Comparison of ENCODE assay signal across 8 mouse cellular contexts in genomic region chr1:167393683-167394492, GRCm38 (mm10). TPM values are rescaled to one million over a fixed set of nuclear protein-coding genes. Genes with fewer than 3 reads are reported as not detected.
DNase-seq lines count a peak whose midpoint lies in the region; ATAC-seq and TF ChIP-seq lines count a peak whose summit lies in the region.

Gene Mgst3 (minus strand): TSS chr1:167393841.

- H3K36me3 ChIP-seq in C2C12 (ENCODE audit: control insufficient read depth, insufficient read depth) (no peaks in the 10 kb centered on the region), myocyte (ENCODE audit: control insufficient read depth, insufficient read depth) (no peaks in the 10 kb centered on the region)
- peaks cover 39% of the 10 kb centered on the region for H3K36me3 ChIP-seq in erythroblast, embryonic 14.5 days (ENCODE audit: control insufficient read depth)
- no peaks in the 10 kb centered on the region for H3K36me3 ChIP-seq in heart, embryonic 11.5 days (ENCODE audit: control insufficient read depth, insufficient read depth, low read length)
- H3K36me3 ChIP-seq in kidney, embryonic 16.5 days (ENCODE audit: insufficient read depth, low read length) = no peaks in the 10 kb centered on the region
- no peaks in the 10 kb centered on the region for H3K36me3 ChIP-seq in liver, adult 2 months (ENCODE audit: control insufficient read depth, insufficient read depth, low read length)
- H3K36me3 ChIP-seq in splenic B cell, adult 2 months (ENCODE audit: control insufficient read depth, insufficient read depth, low read length, poor library complexity, severe bottlenecking) = no peaks in the 10 kb centered on the region

- H3K9ac ChIP-seq in heart, embryonic 11.5 days (ENCODE audit: low read depth, low read length) = peak within 1 kb of the TSS; percentile 91
- peak within 1 kb of the TSS; percentile 87 for H3K9ac ChIP-seq in kidney, embryonic 16.5 days (replicated peaks; ENCODE audit: low read length)
- H3K9ac ChIP-seq in liver, adult 2 months (ENCODE audit: low read depth, low read length) = peak within 1 kb of the TSS; percentile 89

- peak within 1 kb of the TSS; percentile 84 for H3K4me2 ChIP-seq in heart, embryonic 11.5 days
- H3K4me2 ChIP-seq in kidney, embryonic 16.5 days (replicated peaks; ENCODE audit: low read depth, low read length) = peak within 1 kb of the TSS; percentile 78
- H3K4me2 ChIP-seq in myocyte (ENCODE audit: low read depth) = peak within 1 kb of the TSS; percentile 86

- under 1% methylated on average over 45 of the region's 45 CpGs for WGBS in heart, embryonic 11.5 days (ENCODE audit: insufficient replicate concordance)
- under 1% methylated on average over 45 of the region's 45 CpGs for WGBS in kidney, embryonic 16.5 days
- under 1% methylated on average over 45 of the region's 45 CpGs for WGBS in liver, adult 2 months

- peaks cover 2% of the 10 kb centered on the region for H3K79me3 ChIP-seq in C2C12 (ENCODE audit: low read depth)

- peaks cover 54% of the 10 kb centered on the region for H3K4me1 ChIP-seq in erythroblast, embryonic 14.5 days (ENCODE audit: control insufficient read depth)
- no peaks in the 10 kb centered on the region for H3K4me1 ChIP-seq in heart, embryonic 11.5 days (ENCODE audit: control insufficient read depth, insufficient read depth, low read length)
- peaks cover 10% of the 10 kb centered on the region for H3K4me1 ChIP-seq in kidney, embryonic 16.5 days (ENCODE audit: insufficient read depth, low read length)
- peaks cover 11% of the 10 kb centered on the region for H3K4me1 ChIP-seq in liver, adult 2 months (ENCODE audit: control insufficient read depth, insufficient read depth, low read length)

- H3K27ac ChIP-seq in heart, embryonic 11.5 days (ENCODE audit: low read depth, low read length) = peak within 1 kb of the TSS; percentile 79
- H3K27ac ChIP-seq in kidney, embryonic 16.5 days (ENCODE audit: low read length) = peak within 1 kb of the TSS; percentile 88
- peak within 1 kb of the TSS; percentile 91 for H3K27ac ChIP-seq in liver, adult 2 months (replicated peaks; ENCODE audit: insufficient read depth, low read depth, low read length)

- peak; percentile 6 for TF ChIP-seq CTCF in C2C12 (IDR thresholded peaks at IDR 0.05; ENCODE audit: control insufficient read depth, insufficient read depth, insufficient read length)
- TF ChIP-seq CTCF in brain, embryonic 14.5 days (IDR thresholded peaks at IDR 0.05; ENCODE audit: borderline replicate concordance, extremely low read depth, insufficient read depth, insufficient read length) = peak; percentile 73
- TF ChIP-seq CTCF in liver, adult 2 months (IDR thresholded peaks at IDR 0.05; ENCODE audit: low read depth, low read length) = peak; percentile 82

- no peaks in the 10 kb centered on the region for H3K27me3 ChIP-seq in C2C12 (ENCODE audit: control insufficient read depth, insufficient read depth, insufficient read length)
- peaks cover 25% of the 10 kb centered on the region for H3K27me3 ChIP-seq in erythroblast, embryonic 14.5 days (ENCODE audit: control insufficient read depth)
- no peaks in the 10 kb centered on the region for H3K27me3 ChIP-seq in heart, embryonic 11.5 days (ENCODE audit: control insufficient read depth, insufficient read depth, low read length)
- H3K27me3 ChIP-seq in kidney, embryonic 16.5 days (ENCODE audit: insufficient read depth, low read length) = peaks cover 5% of the 10 kb centered on the region
- no peaks in the 10 kb centered on the region for H3K27me3 ChIP-seq in liver, adult 2 months (ENCODE audit: control insufficient read depth, insufficient read depth, low read length)
- peaks cover 11% of the 10 kb centered on the region for H3K27me3 ChIP-seq in myocyte (ENCODE audit: control insufficient read depth, insufficient read depth, insufficient read length)
- H3K27me3 ChIP-seq in splenic B cell, adult 2 months (ENCODE audit: control insufficient read depth, insufficient read depth, low read length, poor library complexity, severe bottlenecking) = no peaks in the 10 kb centered on the region

- H3K4me3 ChIP-seq in C2C12 (ENCODE audit: insufficient read depth, poor library complexity, severe bottlenecking) = peak within 1 kb of the TSS; percentile 44
- peak within 1 kb of the TSS; percentile 89 for H3K4me3 ChIP-seq in erythroblast, embryonic 14.5 days (replicated peaks)
- peak within 1 kb of the TSS; percentile 74 for H3K4me3 ChIP-seq in heart, embryonic 11.5 days (ENCODE audit: low read depth, low read length)
- H3K4me3 ChIP-seq in kidney, embryonic 16.5 days (ENCODE audit: low read length) = peak within 1 kb of the TSS; percentile 73
- peak within 1 kb of the TSS; percentile 98 for H3K4me3 ChIP-seq in liver, adult 2 months (ENCODE audit: insufficient read depth, low read depth, low read length)
- H3K4me3 ChIP-seq in myocyte = peak within 1 kb of the TSS; percentile 52

- peak; percentile 92 for ATAC-seq in heart, embryonic 11.5 days (replicated peaks; ENCODE audit: insufficient number of reproducible peaks, low FRiP score, low TSS enrichment)
- ATAC-seq in kidney, embryonic 16.5 days (ENCODE audit: low FRiP score, low TSS enrichment) = peak; percentile 98

- peak; percentile 63; the same call in 1 of the 2 replicates for TF ChIP-seq POLR2A in brain, embryonic 14.5 days (IDR thresholded peaks at IDR 0.05; ENCODE audit: borderline replicate concordance, extremely low read depth, insufficient read depth, insufficient read length, poor library complexity, severe bottlenecking)
- TF ChIP-seq POLR2A in liver, adult 2 months (IDR thresholded peaks at IDR 0.05; ENCODE audit: extremely low read depth, insufficient read depth, low read length) = peak; percentile 50; the same call in 1 of the 2 replicates
- TF ChIP-seq POLR2A in myocyte (IDR thresholded peaks at IDR 0.05; ENCODE audit: insufficient read length, low read depth) = peak; percentile 64

- no peaks in the 10 kb centered on the region; the same call in 1 of the 2 replicates for H3K9me3 ChIP-seq in erythroblast, embryonic 14.5 days (ENCODE audit: control insufficient read depth, low read length)
- no peaks in the 10 kb centered on the region for H3K9me3 ChIP-seq in heart, embryonic 11.5 days (replicated peaks; ENCODE audit: control insufficient read depth, low read length)
- no peaks in the 10 kb centered on the region for H3K9me3 ChIP-seq in kidney, embryonic 16.5 days (ENCODE audit: low read length)

- peak; percentile 98 for DNase-seq in brain, embryonic 14.5 days (ENCODE audit: low read depth)
- peak; percentile 89 for DNase-seq in liver, adult 2 months (ENCODE audit: extremely low read depth, low read depth, low spot score)
- DNase-seq in splenic B cell, adult 2 months (ENCODE audit: low read depth, low spot score) = peak; percentile 96

- H3K79me2 ChIP-seq in C2C12 (ENCODE audit: control insufficient read depth, insufficient read depth) = peaks cover 34% of the 10 kb centered on the region
- no peaks in the 10 kb centered on the region; the same call in 1 of the 2 replicates for H3K79me2 ChIP-seq in liver, adult 2 months (ENCODE audit: control insufficient read depth, insufficient read depth, low read length)
- H3K79me2 ChIP-seq in myocyte (ENCODE audit: control insufficient read depth, insufficient read depth) = no peaks in the 10 kb centered on the region

- peak within 1 kb of the TSS; percentile 63 for H3ac ChIP-seq in C2C12 (ENCODE audit: control insufficient read depth, insufficient read length, low read depth)
- H3ac ChIP-seq in myocyte (ENCODE audit: control insufficient read depth, insufficient read length) = peak within 1 kb of the TSS; percentile 39

TF ChIP-seq in C2C12, 6 proteins besides CTCF, POLR2A, EP300 and RAD21:
- no peak for TF ChIP-seq MYOD1 (IDR thresholded peaks at IDR 0.05; ENCODE audit: control insufficient read depth, insufficient read length, low read depth)
- no peak for TF ChIP-seq MYOG (IDR thresholded peaks at IDR 0.05; ENCODE audit: control insufficient read depth, extremely low read depth, insufficient read length)
- TF ChIP-seq MAX (IDR thresholded peaks at IDR 0.05) = no peak
- no peak for TF ChIP-seq FOSL1 (IDR thresholded peaks at IDR 0.05; ENCODE audit: insufficient read depth, low read length, poor library complexity, severe bottlenecking)
- no peak for TF ChIP-seq USF1 (IDR thresholded peaks at IDR 0.05; ENCODE audit: low read depth)

TF ChIP-seq in myocyte, 11 proteins besides CTCF, POLR2A, EP300 and RAD21:
- peak; percentile 78 for TF ChIP-seq POLR2AphosphoS2 (IDR thresholded peaks at IDR 0.05; ENCODE audit: insufficient read length, low read depth)
- no peak for TF ChIP-seq MYOD1 (IDR thresholded peaks at IDR 0.05; ENCODE audit: control insufficient read depth in 1 of 3, insufficient read length in 2 of 3, low read depth in 2 of 3)

RNA-seq across cellular contexts. Expression of gene Mgst3, which starts in this region (rescaled TPM):
- 108 TPM for polyA plus RNA-seq in C2C12 (2012; fragmentation: generic; extraction: Trizol)
- polyA plus RNA-seq in brain, embryonic 14.5 days (2012; rRNA removed) = 113 and 140 TPM in 2 replicates
- 58.2 and 125 TPM in 2 replicates for polyA plus RNA-seq in erythroblast, embryonic 14.5 days (2012)
- polyA plus RNA-seq in heart, embryonic 11.5 days (2014; fragmentation: Nextera tagmentation; extraction: Ambion mirVana) = 179 and 182 TPM in 2 replicates
- 58.0 and 58.2 TPM in 2 replicates for polyA plus RNA-seq in kidney, embryonic 16.5 days (2015; fragmentation: Nextera tagmentation; extraction: Ambion mirVana)
- total RNA-seq in liver, adult 2 months (2014; rRNA removed) = 62.5 and 82.7 TPM in 2 replicates
- polyA plus RNA-seq in liver, adult 2 months (2012; rRNA removed) = 97.8 and 112 TPM in 2 replicates
- polyA plus RNA-seq in myocyte (2012; fragmentation: generic; extraction: Trizol) = 62.0 TPM

Comparison
In these comparisons a context has a peak if more than half of its experiments do, and no peak if none do; other contexts are left out.
1. Peak in every context shown above with its lines: DNase-seq, ATAC-seq, H3K4me3 ChIP-seq and H3K27ac ChIP-seq.
2. H3K4me3 ChIP-seq: peak in every context shown above with its lines; median percentile 98 in liver, adult 2 months; 89 in erythroblast, embryonic 14.5 days; 74 in heart, embryonic 11.5 days; 73 in kidney, embryonic 16.5 days; 52 in myocyte; 44 in C2C12.
3. CTCF ChIP-seq: peak in every context shown above with its lines; median percentile 82 in liver, adult 2 months; 73 in brain, embryonic 14.5 days; 6 in C2C12.